Mouse (Mus musculus): Measurements from ENCODE around the gene Txnl4b. TPM values are rescaled to one million over a fixed set of nuclear protein-coding genes. Genes with fewer than 3 reads are reported as not detected.

Txnl4b gene
- polyA plus RNA-seq, 1 experiment from 2014 or later: 22.4 TPM

DNA sequence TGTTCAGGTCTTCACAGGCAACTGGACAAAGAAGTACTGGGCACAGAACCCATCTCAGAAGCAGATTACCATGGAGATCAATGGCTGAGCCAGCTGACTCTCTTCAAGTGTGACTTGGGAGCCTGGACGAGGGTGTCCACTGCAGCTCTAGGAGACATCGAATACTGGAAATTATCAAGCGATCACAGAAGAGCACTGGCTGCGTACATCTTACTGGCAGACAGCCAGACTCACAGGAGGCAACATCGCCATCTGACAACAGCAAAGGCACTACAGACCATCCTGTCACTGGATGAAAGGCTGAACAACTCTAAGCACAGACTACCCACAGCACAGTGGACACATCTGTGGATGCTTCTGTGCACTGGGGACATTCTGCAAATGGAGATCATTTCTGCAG, 26.5 kb downstream of the Txnl4b start:
- Histone ChIP-seq H3K27ac (ENCODE audit: low read length) (no peak overlapping the region), H3K4me1 (ENCODE audit: control insufficient read depth, insufficient read depth, low read length) (no peaks in the 10 kb centered on the region), H3K27me3 (replicated peaks; ENCODE audit: control insufficient read depth, insufficient read depth, low read length) (no peaks in the 10 kb centered on the region), H3K4me2 (ENCODE audit: low read depth, low read length) (no peak overlapping the region), H3K9ac (ENCODE audit: low read depth, low read length) (no peak overlapping the region), H3K9me3 (ENCODE audit: control insufficient read depth, low read length) (no peaks in the 10 kb centered on the region), H3K4me3 (ENCODE audit: low read length) (no peak overlapping the region), H3K36me3 (ENCODE audit: control insufficient read depth, insufficient read depth, low read length) (no peaks in the 10 kb centered on the region; the same call in none of the 2 replicates)
- no peak for ATAC-seq
- WGBS: 83% methylated on average over 5 of the region's 5 CpGs

DNA sequence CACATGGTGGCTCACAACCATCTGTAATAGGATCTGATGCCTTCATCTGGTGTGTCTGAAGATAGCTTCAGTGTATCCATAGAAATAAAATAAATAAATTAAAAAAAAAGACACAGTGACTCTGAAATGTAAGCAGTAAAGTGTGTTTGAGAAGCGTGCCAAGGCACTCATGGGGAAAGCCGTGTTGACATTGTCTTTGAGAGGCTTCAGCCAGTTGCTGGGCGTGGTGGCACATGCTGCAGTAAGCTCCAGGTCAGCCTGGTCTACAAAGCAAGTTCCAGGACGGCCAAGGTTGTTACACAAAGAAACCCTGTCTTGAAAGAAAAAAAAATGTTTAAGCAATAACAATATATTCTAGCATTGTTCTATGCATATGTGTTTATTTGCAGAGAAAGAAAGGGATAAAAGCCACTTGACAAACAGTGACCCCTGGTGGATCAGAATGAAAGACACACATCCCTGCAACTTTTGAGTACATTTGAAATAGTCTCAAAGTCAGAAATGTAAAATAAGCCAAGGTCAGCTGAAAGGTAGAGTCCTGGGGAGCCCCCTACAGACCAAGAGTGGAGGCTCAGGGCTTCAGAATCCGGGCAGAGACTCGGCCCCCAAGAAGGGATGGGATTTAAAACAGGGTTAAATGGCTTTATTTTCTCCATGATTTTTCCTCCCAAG, 27.6 kb downstream of the Txnl4b start:
- H3K9me3 ChIP-seq (ENCODE audit: control insufficient read depth, low read length): no peaks in the 10 kb centered on the region
- ATAC-seq: no peak
- no peak overlapping the region for H3K9ac ChIP-seq (ENCODE audit: low read depth, low read length)
- H3K36me3 ChIP-seq (ENCODE audit: control insufficient read depth, insufficient read depth, low read length): no peaks in the 10 kb centered on the region; the same call in none of the 2 replicates
- no peak overlapping the region for H3K4me3 ChIP-seq (ENCODE audit: low read length)
- H3K4me1 ChIP-seq (ENCODE audit: control insufficient read depth, insufficient read depth, low read length): no peaks in the 10 kb centered on the region
- H3K4me2 ChIP-seq (ENCODE audit: low read depth, low read length): no peak overlapping the region
- 67% methylated on average over 6 of the region's 6 CpGs for WGBS
- H3K27me3 ChIP-seq (replicated peaks; ENCODE audit: control insufficient read depth, insufficient read depth, low read length): no peaks in the 10 kb centered on the region
- H3K27ac ChIP-seq (ENCODE audit: low read length): no peak overlapping the region

DNA sequence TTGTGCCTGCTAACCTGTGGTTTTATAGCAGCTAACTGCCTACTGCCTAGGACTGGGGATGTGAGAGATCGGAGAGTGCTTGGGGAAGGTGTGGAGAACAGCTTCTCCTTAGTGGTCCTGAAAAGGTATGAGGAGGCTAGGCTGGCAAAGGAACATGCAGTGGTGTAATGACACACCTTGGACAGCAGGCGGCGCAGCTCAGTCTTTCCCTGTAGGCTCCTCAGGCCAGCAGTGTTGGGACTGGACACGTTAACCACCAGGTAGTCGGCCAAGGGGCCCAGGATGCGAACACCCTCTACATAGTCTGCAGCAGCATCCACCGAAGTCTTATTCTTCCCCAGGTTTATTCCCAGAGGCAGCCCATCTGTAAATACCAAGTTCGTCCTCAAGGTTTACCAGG, 30.2 kb downstream of the Txnl4b start:
- no peaks in the 10 kb centered on the region for H3K9me3 ChIP-seq (ENCODE audit: control insufficient read depth, low read length)
- no peaks in the 10 kb centered on the region; the same call in none of the 2 replicates for H3K36me3 ChIP-seq (ENCODE audit: control insufficient read depth, insufficient read depth, low read length)
- ATAC-seq: 0 out of 2 replicates have a peak, but pooled peaks have one; percentile 18
- no peaks in the 10 kb centered on the region for H3K27me3 ChIP-seq (replicated peaks; ENCODE audit: control insufficient read depth, insufficient read depth, low read length)
- H3K4me1 ChIP-seq (ENCODE audit: control insufficient read depth, insufficient read depth, low read length): no peaks in the 10 kb centered on the region
- no peak overlapping the region for H3K27ac ChIP-seq (ENCODE audit: low read length)
- no peak overlapping the region for H3K4me3 ChIP-seq (ENCODE audit: low read length)
- 55% methylated on average over 8 of the region's 8 CpGs for WGBS
- no peak overlapping the region for H3K9ac ChIP-seq (ENCODE audit: low read depth, low read length)
- H3K4me2 ChIP-seq (ENCODE audit: low read depth, low read length): no peak overlapping the region

DNA sequence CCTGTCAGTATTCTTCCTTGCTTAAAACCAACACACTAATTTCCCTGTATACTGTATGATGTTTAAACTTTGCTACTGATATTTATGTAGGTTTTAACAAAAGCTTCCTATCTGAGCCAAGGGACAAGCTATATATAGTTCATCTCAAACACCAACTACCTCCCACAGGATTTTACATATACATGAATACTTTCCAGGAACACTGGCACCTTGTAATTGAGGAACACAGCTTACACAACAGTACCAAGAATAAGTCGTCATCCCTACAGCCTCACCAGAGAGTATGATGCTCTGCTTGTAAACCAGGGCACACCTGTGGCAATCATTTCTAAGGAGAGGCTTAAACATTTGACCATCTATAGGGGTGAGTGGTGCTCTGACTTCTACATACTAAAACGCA, 41.0 kb downstream of the Txnl4b start:
- no peaks in the 10 kb centered on the region for H3K27me3 ChIP-seq (replicated peaks; ENCODE audit: control insufficient read depth, insufficient read depth, low read length)
- 76% methylated on average over 2 of the region's 2 CpGs for WGBS
- H3K4me2 ChIP-seq (ENCODE audit: low read depth, low read length): no peak overlapping the region
- ATAC-seq: no peak
- H3K9me3 ChIP-seq (ENCODE audit: control insufficient read depth, low read length): no peaks in the 10 kb centered on the region
- H3K4me1 ChIP-seq (ENCODE audit: control insufficient read depth, insufficient read depth, low read length): peaks cover 9% of the 10 kb centered on the region
- H3K9ac ChIP-seq (ENCODE audit: low read depth, low read length): no peak overlapping the region
- no peak overlapping the region for H3K4me3 ChIP-seq (ENCODE audit: low read length)
- no peak overlapping the region for H3K27ac ChIP-seq (ENCODE audit: low read length)
- peaks cover 4% of the 10 kb centered on the region for H3K36me3 ChIP-seq (ENCODE audit: control insufficient read depth, insufficient read depth, low read length)

DNA sequence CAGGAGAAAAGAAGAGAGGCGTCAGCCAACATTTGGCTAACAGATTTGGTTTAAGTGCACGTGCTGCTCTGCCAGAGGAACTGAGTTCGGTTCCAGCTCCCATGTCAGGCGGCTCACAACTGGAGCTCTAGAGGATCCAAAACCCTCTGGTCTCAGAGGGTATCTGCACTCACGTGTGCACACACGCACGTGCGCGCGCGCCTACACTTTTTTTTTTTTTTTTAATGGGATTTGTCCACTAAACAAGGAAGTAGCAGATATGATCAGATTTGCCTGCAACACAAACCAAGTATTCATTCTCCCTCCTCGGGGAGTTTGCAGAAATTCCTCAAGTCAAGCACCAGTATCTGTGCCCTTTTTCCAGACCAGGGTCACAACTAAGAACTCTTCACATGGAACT, 42.0 kb downstream of the Txnl4b start:
- Histone ChIP-seq H3K27me3 (replicated peaks; ENCODE audit: control insufficient read depth, insufficient read depth, low read length) (no peaks in the 10 kb centered on the region), H3K36me3 (ENCODE audit: control insufficient read depth, insufficient read depth, low read length) (no peaks in the 10 kb centered on the region; the same call in 1 of the 2 replicates), H3K27ac (ENCODE audit: low read length) (peak overlapping the region; percentile 99), H3K4me3 (ENCODE audit: low read length) (peak overlapping the region; percentile 76), H3K4me2 (ENCODE audit: low read depth, low read length) (peak overlapping the region; percentile 80), H3K4me1 (ENCODE audit: control insufficient read depth, insufficient read depth, low read length) (peaks cover 9% of the 10 kb centered on the region), H3K9ac (ENCODE audit: low read depth, low read length) (peak overlapping the region; percentile 79), H3K9me3 (ENCODE audit: control insufficient read depth, low read length) (no peaks in the 10 kb centered on the region)
- WGBS: 13% methylated on average over 12 of the region's 12 CpGs
- ATAC-seq: no peak

DNA sequence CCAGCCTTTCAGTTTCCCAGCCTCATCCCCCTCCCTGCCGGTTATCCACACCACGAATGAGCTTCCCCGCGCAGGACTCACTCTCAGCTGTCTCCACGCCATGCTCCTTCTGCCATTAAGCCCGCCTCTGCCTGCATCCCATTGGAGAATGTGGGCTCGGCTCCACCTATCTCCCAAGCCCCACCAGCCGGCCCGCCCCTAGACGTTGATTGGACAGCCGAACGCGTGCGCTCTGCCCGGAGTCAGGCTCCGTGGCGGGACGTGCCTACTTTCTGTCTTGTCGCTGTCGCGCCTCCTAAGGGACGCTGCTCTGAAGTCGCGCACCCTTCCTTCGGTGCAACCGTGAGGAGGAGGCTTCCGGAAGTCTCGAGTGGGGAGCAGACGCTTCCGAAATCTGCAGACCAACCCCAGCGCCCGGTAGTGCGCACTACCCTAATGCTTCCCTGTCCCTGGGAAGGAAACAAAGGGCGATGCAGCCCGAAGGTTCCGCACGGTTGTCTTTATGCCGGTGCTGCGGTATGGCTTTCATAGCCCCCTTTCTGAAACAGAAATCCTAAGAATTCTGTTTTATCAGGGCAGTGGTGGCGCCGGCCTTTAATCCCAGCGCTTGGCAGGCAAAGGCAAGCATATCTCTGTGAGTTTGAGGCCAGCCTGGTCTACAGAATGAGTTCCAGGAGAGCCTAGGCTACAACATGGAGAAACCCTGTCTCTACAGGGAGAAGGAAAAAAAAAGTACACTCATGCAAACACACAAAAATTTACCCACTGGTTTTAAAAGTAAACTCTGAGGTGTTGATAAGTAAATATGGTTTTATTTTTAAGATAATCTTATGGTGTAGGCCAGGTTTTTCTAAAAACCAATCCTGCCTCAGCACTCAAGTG, 42.8 kb downstream of the Txnl4b start, which contains the start of gene Dhodh:
Dhodh (minus strand) TSS at position 403 of the 882 bp plus-strand sequence.
- under 1% methylated on average over 42 of the region's 42 CpGs for WGBS
- ATAC-seq: peak; percentile 99
- peak within 1 kb of the TSS; percentile 80 for H3K4me2 ChIP-seq (ENCODE audit: low read depth, low read length)

DNA sequence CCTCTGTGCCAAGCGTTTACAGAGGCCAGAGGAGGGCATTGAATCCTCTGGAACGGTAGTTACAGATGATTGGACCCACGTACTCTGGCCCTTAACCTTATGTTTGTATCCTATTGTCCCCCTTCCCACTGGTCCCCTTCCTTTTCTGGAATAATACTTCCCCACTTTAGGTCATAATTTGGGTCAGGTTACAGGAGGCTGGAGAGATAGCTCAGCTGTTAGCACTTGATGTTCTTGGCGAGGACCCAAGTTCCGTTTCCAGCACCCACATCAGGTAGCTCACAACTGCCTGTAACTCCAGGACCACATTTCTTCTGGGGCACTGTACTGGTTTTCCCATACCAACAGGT, 43.4 kb downstream of the Txnl4b start:
- Histone ChIP-seq H3K4me1 (ENCODE audit: control insufficient read depth, insufficient read depth, low read length) (peaks cover 9% of the 10 kb centered on the region), H3K27ac (ENCODE audit: low read length) (peak overlapping the region; percentile 99), H3K4me2 (ENCODE audit: low read depth, low read length) (peak overlapping the region; percentile 77), H3K4me3 (ENCODE audit: low read length) (peak overlapping the region; percentile 76), H3K9me3 (ENCODE audit: control insufficient read depth, low read length) (no peaks in the 10 kb centered on the region), H3K27me3 (replicated peaks; ENCODE audit: control insufficient read depth, insufficient read depth, low read length) (no peaks in the 10 kb centered on the region), H3K36me3 (ENCODE audit: control insufficient read depth, insufficient read depth, low read length) (no peaks in the 10 kb centered on the region), H3K9ac (ENCODE audit: low read depth, low read length) (peak overlapping the region; percentile 79)
- 12% methylated on average over 5 of the region's 5 CpGs for whole genome bisulfite sequencing
- no peak for ATAC-seq

More for the DNA sequence above, 42.8 kb downstream of the Txnl4b start, which contains the start of gene Dhodh:
- H3K9me3 ChIP-seq (ENCODE audit: control insufficient read depth, low read length): no peaks in the 10 kb centered on the region
- peak within 1 kb of the TSS; percentile 99 for H3K27ac ChIP-seq (ENCODE audit: low read length)
- no peaks in the 10 kb centered on the region for H3K27me3 ChIP-seq (replicated peaks; ENCODE audit: control insufficient read depth, insufficient read depth, low read length)
- no peaks in the 10 kb centered on the region; the same call in 1 of the 2 replicates for H3K36me3 ChIP-seq (ENCODE audit: control insufficient read depth, insufficient read depth, low read length)
- peaks cover 9% of the 10 kb centered on the region for H3K4me1 ChIP-seq (ENCODE audit: control insufficient read depth, insufficient read depth, low read length)
- peak within 1 kb of the TSS; percentile 76 for H3K4me3 ChIP-seq (ENCODE audit: low read length)
- H3K9ac ChIP-seq (ENCODE audit: low read depth, low read length): peak within 1 kb of the TSS; percentile 79

DNA sequence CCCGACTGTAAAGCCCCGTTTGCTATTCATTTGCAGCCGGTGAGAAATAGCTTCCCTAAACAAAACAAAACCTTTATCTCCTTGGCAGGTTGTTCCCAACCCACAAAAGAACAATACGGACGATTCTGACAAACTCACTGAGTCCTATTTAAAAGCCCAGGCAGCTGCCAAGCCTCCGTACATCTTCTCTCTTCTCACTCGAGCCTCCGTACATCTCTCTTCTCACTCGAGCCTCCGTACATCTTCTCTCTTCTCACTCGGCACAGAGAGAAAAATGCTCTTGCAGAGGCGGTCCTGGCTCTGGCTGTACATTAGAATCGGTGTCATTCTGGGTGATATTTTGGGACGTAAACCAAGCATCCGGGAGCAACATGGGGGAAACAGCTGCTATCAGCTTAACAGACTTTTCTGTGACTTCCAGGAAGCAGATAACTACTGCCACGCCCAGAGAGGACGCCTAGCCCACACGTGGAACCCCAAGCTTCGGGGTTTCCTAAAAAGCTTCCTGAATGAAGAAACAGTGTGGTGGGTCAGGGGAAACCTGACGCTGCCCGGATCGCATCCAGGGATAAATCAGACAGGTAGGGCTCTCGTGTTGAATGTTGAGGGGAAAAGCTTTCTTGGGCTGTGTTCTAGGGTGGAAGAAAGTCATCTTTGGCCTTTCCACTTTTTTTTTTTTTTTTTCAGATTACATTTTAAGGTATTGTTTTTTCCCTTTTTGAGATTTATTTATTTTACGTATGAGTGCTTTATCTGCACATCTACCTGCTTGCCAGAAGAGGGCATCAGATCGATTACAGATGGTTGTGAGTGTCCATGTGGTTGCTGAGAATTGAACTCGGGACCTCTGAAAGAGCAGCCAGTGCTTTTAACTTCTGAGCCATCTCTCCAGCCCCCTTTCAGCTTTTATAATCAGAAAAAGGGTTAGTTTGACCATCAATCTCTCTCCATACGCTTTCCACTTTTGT, 48.8 kb downstream of the Txnl4b start, which contains the start of gene Pkd1l3:
Pkd1l3 (plus strand) TSS at position 275 of the 968 bp plus-strand sequence.
- H3K9me3 ChIP-seq (ENCODE audit: control insufficient read depth, low read length): no peaks in the 10 kb centered on the region
- no peaks in the 10 kb centered on the region for H3K4me1 ChIP-seq (ENCODE audit: control insufficient read depth, insufficient read depth, low read length)
- H3K27me3 ChIP-seq (replicated peaks; ENCODE audit: control insufficient read depth, insufficient read depth, low read length): no peaks in the 10 kb centered on the region
- no peak within 1 kb of the TSS for H3K27ac ChIP-seq (ENCODE audit: low read length)
- no peak within 1 kb of the TSS for H3K9ac ChIP-seq (ENCODE audit: low read depth, low read length)
- no peak for ATAC-seq
- H3K36me3 ChIP-seq (ENCODE audit: control insufficient read depth, insufficient read depth, low read length): no peaks in the 10 kb centered on the region
- H3K4me3 ChIP-seq (ENCODE audit: low read length): peak within 1 kb of the TSS; percentile 7; the same call in 1 of the 2 replicates
- WGBS: 56% methylated on average over 27 of the region's 27 CpGs
- H3K4me2 ChIP-seq (ENCODE audit: low read depth, low read length): no peak within 1 kb of the TSS

Data from intestine, embryonic 16.5 days (tissue).